Mouse (Mus musculus) midbrain, embryonic 14.5 days (tissue): ENCODE results near the gene Mylpf. TPM values are rescaled to one million over a fixed set of nuclear protein-coding genes. Genes with fewer than 3 reads are reported as not detected.
A peak's percentile ranks its signal among the peaks of the same experiment; 100 is the strongest.
"Not testable (repeated sequence)": the region's sequence is repeated elsewhere in the genome, so short reads cannot be mapped to it uniquely, and the experiment has no call there.

Source experiments
- ATAC-seq: fragments of 200-750 bp; cut with Nextera tagmentation; 2 replicates; pipeline ENCODE4 v1.8.0; 2017; ENCODE audit warnings: moderate number of reproducible peaks, moderate library complexity; ENCODE audit not compliant: low FRiP score, low TSS enrichment
- DNase-seq: peaks from one replicate; pipeline ENCODE4 v3.0.0-alpha.2; 2015
- H3K27ac ChIP-seq: fragments of 300-500 bp; sonication (generic); replicated peaks from 2 replicates; pipeline ENCODE4 v1.5.1; 2014; ENCODE audit warnings: mild to moderate bottlenecking, low read depth, low read length, moderate library complexity
- H3K27me3 ChIP-seq: fragments of 300-500 bp; sonication (generic); 2 replicates; pipeline ENCODE4 v1.6.1; 2014; ENCODE audit warnings: low read length, control low read depth, mixed read lengths; ENCODE audit not compliant: control insufficient read depth, insufficient read depth
- H3K36me3 ChIP-seq: fragments of 300-500 bp; sonication (generic); 2 replicates; pipeline ENCODE4 v1.6.1; 2014; ENCODE audit warnings: low read length, control low read depth; ENCODE audit not compliant: control insufficient read depth, insufficient read depth
- H3K4me1 ChIP-seq: fragments of 300-500 bp; sonication (generic); 2 replicates; pipeline ENCODE4 v1.6.1; 2014; ENCODE audit warnings: mild to moderate bottlenecking, antibody characterized with exemption, low read length, control low read depth; ENCODE audit not compliant: control insufficient read depth, insufficient read depth
- H3K4me2 ChIP-seq: fragments of 300-500 bp; sonication (generic); 2 replicates; pipeline ENCODE4 v1.6.1; 2014; ENCODE audit warnings: mild to moderate bottlenecking, low read length, moderate library complexity
- H3K4me3 ChIP-seq: fragments of 300-500 bp; sonication (generic); replicated peaks from 2 replicates; pipeline ENCODE4 v1.5.1; 2014; ENCODE audit warnings: low read depth, low read length
- H3K9ac ChIP-seq: fragments of 300-500 bp; sonication (generic); replicated peaks from 2 replicates; pipeline ENCODE4 v1.6.1; 2014; ENCODE audit warnings: mild to moderate bottlenecking, low read length, moderate library complexity
- H3K9me3 ChIP-seq: fragments of 300-500 bp; sonication (generic); 2 replicates; pipeline ENCODE4 v1.6.1; 2016; ENCODE audit warnings: low read length, control low read depth, mixed read lengths; ENCODE audit not compliant: control insufficient read depth
- WGBS: fragments of 180-500 bp; shearing (Covaris S2); extraction: QIAGEN DNeasy Blood & Tissue Kit; methylation state at CpG from one replicate; pipeline ENCODE4 v1.1.7; 2014; 5-methylcytosine and 5-hydroxymethylcytosine counted together
- polyA plus RNA-seq: library from polyadenylated mRNA; unstranded; fragments of >200 nt; fragmentation: Nextera tagmentation; extraction: Ambion mirVana; gene quantifications from 2 replicates; pipeline ENCODE4 v1.2.1, GENCODE M21; 2014

Mylpf gene
- 4.3 and 4.5 TPM in 2 replicates for polyA plus RNA-seq

DNA sequence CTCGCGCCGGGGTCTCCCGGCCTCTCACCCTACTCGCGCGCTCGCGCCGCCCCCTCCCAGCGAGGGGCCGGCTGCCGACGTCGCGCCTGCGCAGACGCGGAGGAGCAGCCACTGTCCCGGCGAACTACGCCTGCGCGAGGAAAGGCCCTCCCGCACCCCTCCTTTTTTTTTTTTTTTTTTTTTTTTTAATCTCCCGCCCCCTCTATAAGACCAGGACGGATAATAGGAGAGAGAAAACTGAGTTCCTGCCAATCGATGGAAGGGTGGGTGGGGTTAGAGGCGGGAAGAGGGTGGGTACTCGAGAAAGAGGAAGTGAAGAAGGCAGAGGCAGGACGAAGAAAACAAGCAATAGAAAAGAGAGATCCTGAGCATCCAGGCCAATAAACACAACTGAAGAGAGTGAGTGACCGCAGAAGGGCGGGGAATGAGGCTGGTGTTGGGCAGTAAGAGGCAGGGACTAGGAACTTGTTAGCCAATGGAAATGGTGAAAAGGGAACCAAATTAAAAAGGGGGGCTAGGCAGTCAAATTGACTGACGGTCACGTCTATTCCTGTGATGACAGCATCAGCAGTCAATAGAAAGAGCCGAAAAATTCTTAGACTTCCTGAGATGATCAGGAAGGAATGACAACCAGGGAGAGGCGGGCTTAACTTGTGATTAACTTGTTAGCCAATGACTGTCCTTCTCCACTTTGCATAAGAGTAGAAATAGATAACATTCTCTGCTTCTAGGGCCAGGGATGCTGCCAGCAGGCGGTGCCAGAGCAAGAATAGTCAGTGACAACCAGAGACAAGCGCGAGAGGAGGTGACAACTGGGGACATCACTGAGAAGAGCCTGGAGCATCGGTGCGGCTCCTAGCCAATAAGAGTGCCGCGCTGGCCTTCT lies at the start of gene Mylpf:
Gene Mylpf (plus strand): TSS at position 338 of the 886 bp plus-strand sequence.
- H3K9me3 ChIP-seq: no peaks in the 10 kb centered on the region
- peak within 1 kb of the TSS; percentile 89 for H3K9ac ChIP-seq
- peak within 1 kb of the TSS; percentile 86 for H3K27ac ChIP-seq
- ATAC-seq (peak; percentile 93), DNase-seq (peak; percentile 98)
- peak within 1 kb of the TSS; percentile 99 for H3K4me2 ChIP-seq
- peaks cover 10% of the 10 kb centered on the region; the same call in 1 of the 2 replicates for H3K36me3 ChIP-seq
- H3K4me3 ChIP-seq: peak within 1 kb of the TSS; percentile 94
- no peaks in the 10 kb centered on the region; the same call in 1 of the 2 replicates for H3K27me3 ChIP-seq
- peaks cover 30% of the 10 kb centered on the region for H3K4me1 ChIP-seq
- WGBS: under 1% methylated on average over 44 of the region's 44 CpGs

DNA sequence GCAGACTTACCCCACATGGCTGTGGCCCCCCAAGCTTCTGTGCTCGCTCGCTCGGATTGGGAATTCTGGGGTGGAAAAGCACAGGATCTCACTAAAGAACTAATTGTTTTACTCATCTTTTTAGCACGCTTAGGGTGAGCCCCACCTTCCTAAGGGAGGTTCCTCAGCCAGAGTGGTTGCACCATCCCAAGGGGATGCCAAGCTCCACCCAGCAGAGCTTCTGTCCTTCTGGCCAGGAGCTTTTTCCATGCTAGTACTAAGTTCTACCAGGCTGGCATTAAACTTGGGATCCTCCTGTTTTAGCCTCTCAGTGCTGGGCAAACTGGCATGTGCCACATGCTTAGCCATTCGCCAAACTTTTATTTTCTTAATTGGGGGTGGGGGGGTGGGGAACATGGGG lies 46.1 kb upstream of the Mylpf start:
- WGBS: 85% methylated on average over 5 of the region's 5 CpGs
- H3K9me3 ChIP-seq: no peaks in the 10 kb centered on the region
- no peaks in the 10 kb centered on the region for H3K4me1 ChIP-seq
- H3K4me3 ChIP-seq: no peak overlapping the region
- H3K27me3 ChIP-seq: no peaks in the 10 kb centered on the region
- DNase-seq (no peak), ATAC-seq (no peak)
- no peak overlapping the region for H3K27ac ChIP-seq
- H3K4me2 ChIP-seq: no peak overlapping the region
- H3K36me3 ChIP-seq: no peaks in the 10 kb centered on the region
- H3K9ac ChIP-seq: no peak overlapping the region

GRCm38 (mm10) chr7:127164002-127164401 lies 44.7 kb upstream of the Mylpf start:
- no peak overlapping the region for H3K4me2 ChIP-seq
- H3K27ac ChIP-seq: no peak overlapping the region
- no peaks in the 10 kb centered on the region for H3K27me3 ChIP-seq
- DNase-seq (no peak), ATAC-seq (no peak)
- H3K36me3 ChIP-seq: no peaks in the 10 kb centered on the region
- no peaks in the 10 kb centered on the region for H3K4me1 ChIP-seq
- no peaks in the 10 kb centered on the region for H3K9me3 ChIP-seq
- 87% methylated on average over 4 of the region's 4 CpGs for WGBS
- H3K9ac ChIP-seq: no peak overlapping the region
- no peak overlapping the region for H3K4me3 ChIP-seq

- ATAC-seq (no peak), DNase-seq (no peak)
- H3K4me2 ChIP-seq: no peak overlapping the region
Measured at GRCm38 (mm10) chr7:127165607-127166493, 42.8 kb upstream of the Mylpf start.

DNA sequence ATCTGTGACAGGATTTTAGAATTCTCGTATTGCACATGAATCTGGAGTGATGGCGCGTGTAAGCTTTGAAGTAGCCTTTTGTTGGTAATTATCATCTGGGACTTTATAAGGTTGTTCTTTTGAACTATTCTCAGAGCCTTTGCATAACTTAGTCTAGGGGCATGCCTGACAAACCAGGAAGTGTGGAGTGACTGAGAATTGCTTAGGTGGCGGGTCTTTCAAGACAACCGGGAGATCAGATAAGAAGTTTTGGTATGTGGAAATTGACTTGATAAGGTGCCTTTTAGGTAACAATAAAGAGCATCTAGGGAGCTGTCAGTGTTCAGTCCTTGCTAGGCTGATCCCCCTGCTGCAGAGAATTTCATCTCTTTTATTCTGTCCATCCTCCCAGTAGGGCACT lies 42.2 kb upstream of the Mylpf start:
- 83% methylated on average over 5 of the region's 5 CpGs for WGBS
- H3K27me3 ChIP-seq: no peaks in the 10 kb centered on the region
- H3K27ac ChIP-seq: no peak overlapping the region
- H3K4me3 ChIP-seq: no peak overlapping the region
- H3K9ac ChIP-seq: no peak overlapping the region
- no peak for ATAC-seq
- H3K4me1 ChIP-seq: no peaks in the 10 kb centered on the region
- H3K9me3 ChIP-seq: no peaks in the 10 kb centered on the region
- H3K4me2 ChIP-seq: no peak overlapping the region
- DNase-seq: no peak
- no peaks in the 10 kb centered on the region for H3K36me3 ChIP-seq

More at GRCm38 (mm10) chr7:127165607-127166493, 42.8 kb upstream of the Mylpf start:
- 81% methylated on average over 12 of the region's 12 CpGs for WGBS
- no peak overlapping the region for H3K4me3 ChIP-seq
- H3K9me3 ChIP-seq: no peaks in the 10 kb centered on the region
- no peaks in the 10 kb centered on the region for H3K27me3 ChIP-seq
- H3K36me3 ChIP-seq: no peaks in the 10 kb centered on the region
- H3K4me1 ChIP-seq: no peaks in the 10 kb centered on the region
- H3K27ac ChIP-seq: no peak overlapping the region
- H3K9ac ChIP-seq: no peak overlapping the region

GRCm38 (mm10) chr7:127176937-127177336 lies 31.8 kb upstream of the Mylpf start:
- no peaks in the 10 kb centered on the region for H3K27me3 ChIP-seq
- 79% methylated on average over 4 of the region's 4 CpGs for WGBS
- no peak for DNase-seq

DNA sequence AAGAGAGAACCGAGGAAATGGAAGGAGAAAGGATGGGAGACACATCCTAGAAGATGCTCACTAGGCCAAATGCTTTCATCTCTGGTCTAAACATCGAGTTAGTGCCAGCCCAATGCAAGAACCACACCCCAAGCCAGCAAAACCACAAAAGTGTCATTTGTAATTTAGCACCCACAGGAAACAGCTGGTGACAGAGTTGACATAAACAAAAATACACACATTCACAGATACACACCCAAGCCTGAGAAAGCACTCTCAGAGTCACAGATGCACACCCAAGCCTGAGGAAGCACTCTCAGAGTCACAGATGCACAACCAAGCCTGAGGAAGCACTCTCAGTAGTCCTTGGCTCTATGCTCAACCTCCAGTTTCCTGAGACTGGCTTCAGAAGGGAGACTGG lies 27.9 kb upstream of the Mylpf start:
- no peak overlapping the region for H3K4me2 ChIP-seq
- ATAC-seq (no peak), DNase-seq (no peak)
- no peaks in the 10 kb centered on the region for H3K27me3 ChIP-seq
- H3K9ac ChIP-seq: no peak overlapping the region
- no peak overlapping the region for H3K27ac ChIP-seq
- no peak overlapping the region for H3K4me3 ChIP-seq
- WGBS: 82% methylated on average over 2 of the region's 2 CpGs
- no peaks in the 10 kb centered on the region for H3K36me3 ChIP-seq
- H3K4me1 ChIP-seq: no peaks in the 10 kb centered on the region
- no peaks in the 10 kb centered on the region for H3K9me3 ChIP-seq

More at GRCm38 (mm10) chr7:127176937-127177336, 31.8 kb upstream of the Mylpf start:
- ATAC-seq: no peak
- Histone ChIP-seq H3K4me3 (no peak overlapping the region), H3K4me2 (no peak overlapping the region), H3K9me3 (no peaks in the 10 kb centered on the region), H3K36me3 (no peaks in the 10 kb centered on the region), H3K4me1 (no peaks in the 10 kb centered on the region), H3K9ac (no peak overlapping the region), H3K27ac (no peak overlapping the region)

DNA sequence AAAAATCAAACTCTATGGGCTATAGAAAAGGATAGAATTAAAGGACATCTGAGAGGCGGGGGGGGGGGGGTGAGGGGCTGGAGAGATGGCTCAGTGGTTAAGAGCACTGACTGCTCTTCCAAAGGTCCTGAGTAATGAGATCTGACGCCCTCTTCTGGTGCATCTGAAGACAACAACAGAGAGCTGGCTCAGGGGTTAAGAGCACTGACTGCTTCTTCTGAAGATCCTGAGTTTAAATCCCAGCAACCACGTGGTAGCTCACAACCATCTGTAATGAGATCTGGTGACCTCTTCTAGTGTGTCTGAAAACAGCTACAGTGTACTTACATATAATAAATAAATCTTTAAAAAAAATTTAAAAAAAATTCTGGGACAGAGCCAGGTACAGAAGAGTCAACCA lies 27.0 kb upstream of the Mylpf start:
- not testable (repeated sequence) for ATAC-seq, DNase-seq, H3K4me3 ChIP-seq, H3K4me2 ChIP-seq, H3K9me3 ChIP-seq, H3K9ac ChIP-seq, H3K27me3 ChIP-seq, H3K36me3 ChIP-seq, H3K27ac ChIP-seq, H3K4me1 ChIP-seq
- 33% methylated on average over 3 of the region's 3 CpGs for WGBS
